Mouse (Mus musculus) CH12.LX (cell line): Measurements from ENCODE around the gene Ercc6l2. TPM values are rescaled to one million over a fixed set of nuclear protein-coding genes. Genes with fewer than 3 reads are reported as not detected.

Source experiments
- DNase-seq: peaks from one replicate; pipeline ENCODE4 v3.0.0-alpha.2; 2013; ENCODE audit errors: extremely low read depth
- H3K27ac ChIP-seq: 2 replicates; pipeline ENCODE4 v1.5.1; 2012; ENCODE audit warnings: low read depth, mild to moderate bottlenecking, control low read depth, moderate library complexity; ENCODE audit not compliant: insufficient read depth
- H3K27me3 ChIP-seq: replicated peaks from 2 replicates; pipeline ENCODE3; 2012; ENCODE audit warnings: inconsistent platforms
- H3K36me3 ChIP-seq, 2 experiments: replicated peaks in 1 of 2; 2 replicates each; pipeline versions ENCODE3 to v1.6.1; 2012; ENCODE audit warnings: inconsistent platforms in 1 of 2, low read length in 1 of 2, mild to moderate bottlenecking in 1 of 2, mixed read lengths in 1 of 2, moderate library complexity in 1 of 2; ENCODE audit not compliant: control insufficient read depth in 1 of 2, insufficient read depth in 1 of 2
- H3K4me1 ChIP-seq, 2 experiments: 2 replicates each; pipeline ENCODE4 v1.6.1; 2012; ENCODE audit warnings: inconsistent platforms in 1 of 2, moderate library complexity in 1 of 2; ENCODE audit not compliant: insufficient read depth in 2 of 2, control insufficient read depth in 1 of 2
- H3K4me2 ChIP-seq: 2 replicates; pipeline ENCODE4 v1.6.1; 2012; ENCODE audit warnings: low read depth, mild to moderate bottlenecking, control low read depth; ENCODE audit not compliant: poor library complexity, insufficient read depth, severe bottlenecking
- H3K4me3 ChIP-seq, 3 experiments: fragments of 150-350 bp in 1 of 3; sonication (generic) in 1 of 3; replicated peaks in 1 of 3; 2 replicates each; pipeline versions ENCODE3 to v1.5.1; 2011 to 2012; ENCODE audit warnings: low read depth in 2 of 3, low read length in 2 of 3, mild to moderate bottlenecking in 2 of 3, moderate library complexity in 2 of 3, control low read depth in 1 of 3, improper control_type of control experiment in 1 of 3, inconsistent platforms in 1 of 3, mixed read lengths in 1 of 3; ENCODE audit not compliant: poor library complexity in 1 of 3
- H3K79me2 ChIP-seq: replicated peaks from 2 replicates; pipeline ENCODE4 v1.6.1; 2012; ENCODE audit warnings: mild to moderate bottlenecking, moderate library complexity; ENCODE audit not compliant: control insufficient read depth, poor library complexity, insufficient read depth, severe bottlenecking; ENCODE audit errors: extremely low read depth
- H3K9ac ChIP-seq: 2 replicates; pipeline ENCODE4 v1.6.1; 2012; ENCODE audit warnings: low read depth, mild to moderate bottlenecking, control low read depth, moderate library complexity; ENCODE audit not compliant: insufficient read depth
- H3K9me3 ChIP-seq: replicated peaks from 2 replicates; pipeline ENCODE3; 2012; ENCODE audit warnings: low read length, inconsistent platforms, mixed read lengths
- BHLHE40 ChIP-seq: IDR thresholded peaks from 2 replicates; pipeline ENCODE4 v1.6.1; 2011; ENCODE audit warnings: mild to moderate bottlenecking, low read depth, low read length, improper control_type of control experiment
- CHD2 ChIP-seq: IDR thresholded peaks from 2 replicates; pipeline ENCODE4 v1.6.1; 2011; ENCODE audit warnings: low read length, improper control_type of control experiment
- CTCF ChIP-seq, 2 experiments: IDR thresholded peaks in 1 of 2; conservative IDR thresholded peaks in 1 of 2; 2 replicates each; pipeline ENCODE4 v1.5.1; 2011 to 2012; ENCODE audit warnings: low read depth in 2 of 2, low read length in 2 of 2, improper control_type of control experiment in 1 of 2, inconsistent platforms in 1 of 2, mild to moderate bottlenecking in 1 of 2, moderate library complexity in 1 of 2
- E2F4 ChIP-seq: IDR thresholded peaks from 2 replicates; pipeline ENCODE4 v1.6.1; 2011; ENCODE audit warnings: low read depth, low read length, improper control_type of control experiment; ENCODE audit not compliant: insufficient replicate concordance
- ELF1 ChIP-seq: IDR thresholded peaks from 2 replicates; pipeline ENCODE4 v1.6.1; 2014; ENCODE audit warnings: low read depth, mild to moderate bottlenecking, inconsistent platforms, low read length, improper control_type of control experiment
- ETS1 ChIP-seq: conservative IDR thresholded peaks from 2 replicates; pipeline ENCODE4 v1.6.1; 2012; ENCODE audit warnings: low read depth, mild to moderate bottlenecking, inconsistent platforms, low read length, improper control_type of control experiment, moderate library complexity
- GABPA ChIP-seq: IDR thresholded peaks from 2 replicates; pipeline ENCODE4 v1.6.1; 2012; ENCODE audit warnings: low read depth, low read length, improper control_type of control experiment, inconsistent platforms; ENCODE audit not compliant: insufficient replicate concordance
- HCFC1 ChIP-seq: IDR thresholded peaks from 2 replicates; pipeline ENCODE4 v1.6.1; 2012; ENCODE audit warnings: low read depth, mild to moderate bottlenecking, inconsistent platforms, low read length, improper control_type of control experiment
- KAT2A ChIP-seq: IDR thresholded peaks from 2 replicates; pipeline ENCODE4 v1.6.1; 2012; ENCODE audit warnings: low read length, improper control_type of control experiment, inconsistent platforms; ENCODE audit not compliant: insufficient replicate concordance
- MAX ChIP-seq: IDR thresholded peaks from 2 replicates; pipeline ENCODE4 v1.6.1; 2011; ENCODE audit warnings: low read length, improper control_type of control experiment
- MAZ ChIP-seq: IDR thresholded peaks from 2 replicates; pipeline ENCODE4 v1.6.1; 2012; ENCODE audit warnings: low read depth, mild to moderate bottlenecking, inconsistent platforms, low read length, improper control_type of control experiment, moderate library complexity
- MEF2A ChIP-seq: IDR thresholded peaks from 2 replicates; pipeline ENCODE4 v1.6.1; 2014; ENCODE audit warnings: low read depth, mild to moderate bottlenecking, inconsistent platforms, low read length, improper control_type of control experiment, borderline replicate concordance
- MXI1 ChIP-seq: IDR thresholded peaks from 2 replicates; pipeline ENCODE4 v1.6.1; 2011; ENCODE audit warnings: mild to moderate bottlenecking, low read depth, low read length, improper control_type of control experiment
- MYC ChIP-seq: IDR thresholded peaks from 2 replicates; pipeline ENCODE4 v1.6.1; 2011; ENCODE audit warnings: low read depth, mild to moderate bottlenecking, improper control_type of control experiment, low read length
- NELFE ChIP-seq: IDR thresholded peaks from 2 replicates; pipeline ENCODE4 v1.6.1; 2011; ENCODE audit warnings: low read depth, low read length, improper control_type of control experiment
- NRF1 ChIP-seq: IDR thresholded peaks from 2 replicates; pipeline ENCODE4 v1.6.1; 2014; ENCODE audit warnings: low read depth, mild to moderate bottlenecking, inconsistent platforms, low read length, improper control_type of control experiment, moderate library complexity
- POLR2A ChIP-seq: IDR thresholded peaks from 2 replicates; pipeline ENCODE4 v1.6.1; 2011; ENCODE audit warnings: low read depth, mild to moderate bottlenecking, improper control_type of control experiment, low read length
- POLR2AphosphoS2 ChIP-seq: IDR thresholded peaks from 2 replicates; pipeline ENCODE4 v1.6.1; 2011; ENCODE audit warnings: low read depth, low read length, improper control_type of control experiment
- SIN3A ChIP-seq: IDR thresholded peaks from 2 replicates; pipeline ENCODE4 v1.6.1; 2012; ENCODE audit warnings: low read length, improper control_type of control experiment, inconsistent platforms
- SMC3 ChIP-seq: IDR thresholded peaks from 2 replicates; pipeline ENCODE4 v1.6.1; 2011; ENCODE audit warnings: low read depth, low read length, improper control_type of control experiment
- TBP ChIP-seq: conservative IDR thresholded peaks from 2 replicates; pipeline ENCODE4 v1.6.1; 2011; ENCODE audit warnings: low read depth, low read length, improper control_type of control experiment
- TCF12 ChIP-seq: IDR thresholded peaks from 2 replicates; pipeline ENCODE4 v1.6.1; 2014; ENCODE audit warnings: low read depth, mild to moderate bottlenecking, inconsistent platforms, low read length, improper control_type of control experiment
- UBTF ChIP-seq: IDR thresholded peaks from 2 replicates; pipeline ENCODE4 v1.6.1; 2012; ENCODE audit warnings: low read depth, mild to moderate bottlenecking, inconsistent platforms, low read length, improper control_type of control experiment, moderate library complexity
- USF1 ChIP-seq: IDR thresholded peaks from 2 replicates; pipeline ENCODE4 v1.6.1; 2014; ENCODE audit warnings: low read depth, mild to moderate bottlenecking, inconsistent platforms, low read length, improper control_type of control experiment
- USF2 ChIP-seq: conservative IDR thresholded peaks from 2 replicates; pipeline ENCODE4 v1.6.1; 2011; ENCODE audit warnings: low read depth, low read length, improper control_type of control experiment
- ZKSCAN1 ChIP-seq: IDR thresholded peaks from 2 replicates; pipeline ENCODE4 v1.6.1; 2012; ENCODE audit warnings: low read depth, inconsistent platforms, low read length, improper control_type of control experiment, borderline replicate concordance
- ZMIZ1 ChIP-seq: IDR thresholded peaks from 2 replicates; pipeline ENCODE4 v1.6.1; 2012; ENCODE audit warnings: low read depth, mild to moderate bottlenecking, inconsistent platforms, low read length, improper control_type of control experiment
- ZNF384 ChIP-seq: IDR thresholded peaks from 2 replicates; pipeline ENCODE4 v1.6.1; 2012; ENCODE audit warnings: low read depth, low read length, improper control_type of control experiment, inconsistent platforms
- dilution Hi-C: fragments of 300-500 bp; cut with MboI; formaldehyde crosslinking; loops from 2 replicates; pipeline ENCODE4 v1.14.3; 2020; ENCODE audit warnings: low sequenced_read_pairs; ENCODE audit not compliant: extremely low pct_unique_long_range_greater_than_20kb, extremely low pct_ligation_motif_present
- in situ Hi-C: fragments of 300-500 bp; cut with MboI; formaldehyde crosslinking; loops from 3 replicates; pipeline ENCODE4 v1.14.3; 2019; ENCODE audit warnings: low sequenced_read_pairs, low pct_ligation_motif_present, low pct_unique_long_range_greater_than_20kb, mixed read lengths
- polyA plus RNA-seq: library from polyadenylated mRNA; unstranded; fragments of >175 nt; gene quantifications from 2 replicates; pipeline ENCODE4 v1.2.1, GENCODE M21; 2012; ENCODE audit warnings: low read depth; ENCODE audit not compliant: insufficient read length
- total RNA-seq, 2 experiments: library from RNA; depleted of rRNA; stranded (reverse); fragments of 300-350 nt in 1 of 2; fragments of >200 nt in 1 of 2; gene quantifications; 2 replicates each; pipeline ENCODE4 v1.2.3; 2012 to 2014

The Ercc6l2 gene
- total RNA-seq (2012; rRNA removed) (44.3 and 45.5 TPM in 2 replicates), total RNA-seq (2014; rRNA removed) (97.0 and 109 TPM in 2 replicates), polyA plus RNA-seq (62.5 and 63.1 TPM in 2 replicates)

- in situ Hi-C loops = loop anchor here (25.0 kb wide), 1 partner anchor 253 kb away; the partner anchor contains the start of gene Ptch1
- peak within 1 kb of the TSS; percentile 81 for H3K27ac ChIP-seq
- H3K36me3 ChIP-seq = peaks cover 0 to 17% of the 10 kb centered on the region in 2 experiments
- H3K79me2 ChIP-seq = peaks cover 24% of the 10 kb centered on the region
- no peaks in the 10 kb centered on the region for H3K27me3 ChIP-seq
- peak within 1 kb of the TSS; percentile 64 to 72 (median 71) for H3K4me3 ChIP-seq
- TF ChIP-seq CTCF (conservative IDR thresholded peaks at IDR 0.05 in 1 of 2, IDR thresholded peaks at IDR 0.05 in 1 of 2; ENCODE audit: low read depth in 2 of 2, low read length in 2 of 2) (no peak), KAT2A (peak; percentile 68; the same call in 1 of the 2 replicates), ZMIZ1 (peak; percentile 98), MAX (peak; percentile 98), POLR2AphosphoS2 (peak; percentile 98), ZNF384 (no peak), ZKSCAN1 (no peak), USF2 (no peak), MXI1 (peak; percentile 98), HCFC1 (peak; percentile 91), BHLHE40 (peak; percentile 83), NELFE (peak; percentile 82), ELF1 (peak; percentile 97), MAZ (no peak), E2F4 (peak; percentile 73; the same call in 1 of the 2 replicates), SIN3A (peak; percentile 96), TCF12 (peak; percentile 82), GABPA (no peak), NRF1 (peak; percentile 82), TBP (peak; percentile 72; the same call in 1 of the 2 replicates), POLR2A (peak; percentile 89), CHD2 (peak; percentile 99), MEF2A (peak; percentile 81), UBTF (0 out of 2 replicates have a peak, but pooled peaks have one; percentile 47), SMC3 (no peak; the same call in none of the 2 replicates), MYC (peak; percentile 97), USF1 (peak; percentile 20; the same call in 1 of the 2 replicates), ETS1 (peak; percentile 52)
- TF ChIP-seq, all 38 proteins: peak for 21
- peak; percentile 99 for DNase-seq
- Histone ChIP-seq H3K9ac (peak within 1 kb of the TSS; percentile 96), H3K4me1 (peaks cover 11 to 49% of the 10 kb centered on the region in 2 experiments; a peak in 3 of 4 replicates), H3K9me3 (no peaks in the 10 kb centered on the region), H3K4me2 (peak within 1 kb of the TSS; percentile 96)
- dilution Hi-C loops = no loop called here
These were observed at the start of gene Ercc6l2 for GRCm38 (mm10) chr13:63814746-63815681. Ercc6l2 (plus strand) TSS chr13:63815240.
